ENCODE assay signal across 8 mouse cellular contexts in genomic region chr7:41500151-41500934, GRCm38 (mm10). TPM values are rescaled to one million over a fixed set of nuclear protein-coding genes. Genes with fewer than 3 reads are reported as not detected.
DNase-seq lines count a peak whose midpoint lies in the region; ATAC-seq lines count a peak whose summit lies in the region.

No protein-coding gene starts in this region.

- no peaks in the 10 kb centered on the region for H3K4me1 ChIP-seq in intestine, embryonic 14.5 days (replicated peaks; ENCODE audit: control insufficient read depth, insufficient read depth, low read length)

- H3K36me3 ChIP-seq in intestine, embryonic 14.5 days (ENCODE audit: control insufficient read depth, insufficient read depth, low read length): no peaks in the 10 kb centered on the region

- no peaks in the 10 kb centered on the region for H3K27me3 ChIP-seq in intestine, embryonic 14.5 days (replicated peaks; ENCODE audit: control insufficient read depth, insufficient read depth, low read length)

- H3K9me3 ChIP-seq in intestine, embryonic 14.5 days (ENCODE audit: control insufficient read depth, low read length): no peaks in the 10 kb centered on the region

- peak overlapping the region; percentile 39; the same call in 1 of the 2 replicates for H3K9ac ChIP-seq in intestine, embryonic 14.5 days (ENCODE audit: low read length)

- intact Hi-C loops in left cerebral cortex, postnatal 25 days (cut with DNase I): loop anchor here (1.0 to 5.0 kb wide), 2 partner anchors 97 to 1783 kb away; no protein-coding TSS in a partner anchor

- DNase-seq in T-cell, adult 2 months (ENCODE audit: low spot score): peak; percentile 61
- DNase-seq in cerebellum, adult 9-11 months: peak; percentile 77
- DNase-seq in gastrocnemius, postnatal 10 days: peak; percentile 41
- peak; percentile 62 for DNase-seq in intestine, embryonic 14.5 days (ENCODE audit: low spot score)
- DNase-seq in left cerebral cortex, postnatal 25 days (ENCODE audit: low spot score in 2 of 2): peak; percentile 69 to 81
- peak; percentile 42 for DNase-seq in right cerebral cortex, postnatal 25 days

- WGBS in intestine, embryonic 14.5 days: 18% methylated on average over 22 of the region's 22 CpGs

- no peak overlapping the region for H3K27ac ChIP-seq in intestine, embryonic 14.5 days (ENCODE audit: low read depth)

- H3K4me3 ChIP-seq in intestine, embryonic 14.5 days (ENCODE audit: low read depth, low read length): peak overlapping the region; percentile 64

- peak overlapping the region; percentile 64 for H3K4me2 ChIP-seq in intestine, embryonic 14.5 days (ENCODE audit: low read length)

- peak; percentile 38; the same call in 1 of the 2 replicates for ATAC-seq in intestine, embryonic 14.5 days (replicated peaks; ENCODE audit: low FRiP score, low TSS enrichment, low read depth)
- peak; percentile 58 for ATAC-seq in megakaryocyte-erythroid progenitor cell, adult 5-6 weeks (replicated peaks; ENCODE audit: low FRiP score, low TSS enrichment, poor library complexity, severe bottlenecking)
- ATAC-seq in erythroid progenitor cell, adult 5-6 weeks (replicated peaks; ENCODE audit: low FRiP score, poor library complexity, severe bottlenecking): no peak

RNA-seq across cellular contexts. Expression of gene AW146154, which starts 0.7 kb away (rescaled TPM):
- 1 to 10 TPM; 5.5 to 7.1 TPM for total RNA-seq in gastrocnemius, postnatal 10 days (2021)
- polyA plus RNA-seq in intestine, embryonic 14.5 days (2014; fragmentation: Nextera tagmentation; extraction: Ambion mirVana): 10.1 and 10.9 TPM in 2 replicates
- 1 to 10 TPM; 8.3 TPM for total RNA-seq in left cerebral cortex, postnatal 25 days (2021)
- total RNA-seq in megakaryocyte-erythroid progenitor cell, adult 5-6 weeks (2014; fragmentation: Nextera tagmentation): 16.5 and 20.2 TPM in 2 replicates
- total RNA-seq in megakaryocyte-erythroid progenitor cell, adult 5-6 weeks (2017): 10.5 and 23.2 TPM in 2 replicates
- 0.84 and 5.8 TPM in 2 replicates for total RNA-seq in erythroid progenitor cell, adult 5-6 weeks (2015; ENCODE audit: low replicate concordance)
- total RNA-seq in erythroid progenitor cell, adult 5-6 weeks (2017; ENCODE audit: low replicate concordance): 0.68 and 3.5 TPM in 2 replicates

RNA-seq across cellular contexts. Expression of gene Gm20449, which starts 1.1 kb away (rescaled TPM):
- under 1 TPM in 1 of 2 experiments, not detected in 1; 0.18 TPM for total RNA-seq in gastrocnemius, postnatal 10 days (2021)
- 0.04 and 0.08 TPM in 2 replicates for polyA plus RNA-seq in intestine, embryonic 14.5 days (2014; fragmentation: Nextera tagmentation; extraction: Ambion mirVana)
- total RNA-seq in left cerebral cortex, postnatal 25 days (2021): under 1 TPM; 0.18 to 0.27 TPM
- not detected in 2 replicates for total RNA-seq in megakaryocyte-erythroid progenitor cell, adult 5-6 weeks (2014; fragmentation: Nextera tagmentation)
- not detected in 2 replicates for total RNA-seq in megakaryocyte-erythroid progenitor cell, adult 5-6 weeks (2017)
- total RNA-seq in erythroid progenitor cell, adult 5-6 weeks (2015; ENCODE audit: low replicate concordance): not detected in 2 replicates
- not detected in 2 replicates for total RNA-seq in erythroid progenitor cell, adult 5-6 weeks (2017; ENCODE audit: low replicate concordance)

RNA-seq across cellular contexts. Expression of gene Vmn2r57, which starts 51.8 kb away (rescaled TPM):
- total RNA-seq in gastrocnemius, postnatal 10 days (2021): under 1 TPM; 0.09 to 0.16 TPM
- 0.14 and 0.35 TPM in 2 replicates for polyA plus RNA-seq in intestine, embryonic 14.5 days (2014; fragmentation: Nextera tagmentation; extraction: Ambion mirVana)
- under 1 TPM; 0.34 to 0.41 TPM for total RNA-seq in left cerebral cortex, postnatal 25 days (2021)
- 0.10 TPM in 1 of 2 replicates, not detected in the other for total RNA-seq in megakaryocyte-erythroid progenitor cell, adult 5-6 weeks (2014; fragmentation: Nextera tagmentation)
- total RNA-seq in megakaryocyte-erythroid progenitor cell, adult 5-6 weeks (2017): not detected in 2 replicates
- total RNA-seq in erythroid progenitor cell, adult 5-6 weeks (2015; ENCODE audit: low replicate concordance): not detected in 2 replicates
- total RNA-seq in erythroid progenitor cell, adult 5-6 weeks (2017; ENCODE audit: low replicate concordance): not detected in 2 replicates
